Mouse (Mus musculus) kidney, postnatal 10 days (tissue): ENCODE measurements around the gene Cab39.

Experiments used
- DNase-seq: peaks from one replicate; pipeline ENCODE4 v3.0.0; 2021; ENCODE audit warnings: mixed read lengths

Gene Cab39

GRCm38 (mm10) chr1:85793208-85794105, at the start of gene Cab39:
Cab39 (plus strand) TSS chr1:85793441.
- DNase-seq, result peak; percentile 94

- no peak for DNase-seq
Observed at GRCm38 (mm10) chr1:85744539-85744938, 48.7 kb upstream of the Cab39 start.

GRCm38 (mm10) chr1:85746511-85746910, 46.7 kb upstream of the Cab39 start:
- DNase-seq, result no peak

GRCm38 (mm10) chr1:85749829-85750228, 43.4 kb upstream of the Cab39 start:
- DNase-seq, result no peak

GRCm38 (mm10) chr1:85750650-85751049, 42.6 kb upstream of the Cab39 start:
- no peak for DNase-seq

- DNase-seq, result peak; percentile 27
Observed at GRCm38 (mm10) chr1:85751494-85751893, 41.7 kb upstream of the Cab39 start.

- DNase-seq, result no peak
Observed at GRCm38 (mm10) chr1:85751932-85752680, 41.1 kb upstream of the Cab39 start.

GRCm38 (mm10) chr1:85757531-85758230, 35.6 kb upstream of the Cab39 start:
- DNase-seq, result no peak

- peak; percentile 18 for DNase-seq
Observed at GRCm38 (mm10) chr1:85758231-85758968, 34.8 kb upstream of the Cab39 start.

GRCm38 (mm10) chr1:85758969-85759293, 34.3 kb upstream of the Cab39 start:
- no peak for DNase-seq

GRCm38 (mm10) chr1:85761665-85762064, 31.6 kb upstream of the Cab39 start:
- DNase-seq, result no peak

- no peak for DNase-seq
Observed at GRCm38 (mm10) chr1:85763386-85763785, 29.9 kb upstream of the Cab39 start.

GRCm38 (mm10) chr1:85764291-85764690, 28.9 kb upstream of the Cab39 start:
- DNase-seq, result no peak

- no peak for DNase-seq
Observed at GRCm38 (mm10) chr1:85766120-85766519, 27.1 kb upstream of the Cab39 start.

GRCm38 (mm10) chr1:85767754-85768153, 25.5 kb upstream of the Cab39 start:
- no peak for DNase-seq

- DNase-seq, result no peak
Observed at GRCm38 (mm10) chr1:85771976-85772375, 21.3 kb upstream of the Cab39 start.

- no peak for DNase-seq
Observed at GRCm38 (mm10) chr1:85775136-85775535, 18.1 kb upstream of the Cab39 start.

GRCm38 (mm10) chr1:85776154-85776553, 17.1 kb upstream of the Cab39 start:
- no peak for DNase-seq

GRCm38 (mm10) chr1:85778436-85778835, 14.8 kb upstream of the Cab39 start, which contains the start of gene A630001G21Rik:
A630001G21Rik (minus strand) TSS chr1:85778643.
- no peak for DNase-seq

- DNase-seq, result no peak
Observed at GRCm38 (mm10) chr1:85779012-85779411, 14.2 kb upstream of the Cab39 start.

- no peak for DNase-seq
Observed at GRCm38 (mm10) chr1:85779428-85780180, 13.6 kb upstream of the Cab39 start.

- DNase-seq, result no peak
Observed at GRCm38 (mm10) chr1:85790565-85790964, 2.7 kb upstream of the Cab39 start.
